Mouse (Mus musculus) activated CD4-positive, CD25-positive, alpha-beta regulatory T cell (primary cell): Measurements from ENCODE around the gene Prl3b1. TPM values are rescaled to one million over a fixed set of nuclear protein-coding genes. Genes with fewer than 3 reads are reported as not detected.

Experiments
- polyA plus RNA-seq, 2 experiments: library from polyadenylated mRNA; unstranded; fragments of 100-300 nt; shearing (Covaris generic); gene quantifications; one replicate each; pipeline ENCODE4 v1.2.1; 2017

Gene Prl3b1
- polyA plus RNA-seq = not detected

DNA sequence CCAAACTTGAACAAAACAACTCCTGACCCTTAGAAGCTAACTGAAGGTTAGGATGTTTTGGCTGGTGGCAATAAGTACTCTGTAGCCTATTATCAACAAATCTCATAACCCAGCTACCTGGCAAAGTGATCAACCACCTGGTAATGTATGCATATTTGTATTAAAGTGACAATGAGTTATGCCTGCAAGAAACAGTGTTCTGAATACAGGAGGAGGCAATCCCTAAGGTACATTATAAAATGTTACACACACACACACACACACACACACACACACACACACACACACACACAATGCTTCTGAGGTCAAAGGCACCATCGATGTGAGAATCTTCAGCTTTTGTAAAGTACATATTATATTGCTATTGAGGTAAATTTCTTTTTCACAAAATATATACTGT, at the start of gene Prl3b1:
Gene Prl3b1 (plus strand): TSS at position 301 of the 400 bp plus-strand sequence.

DNA sequence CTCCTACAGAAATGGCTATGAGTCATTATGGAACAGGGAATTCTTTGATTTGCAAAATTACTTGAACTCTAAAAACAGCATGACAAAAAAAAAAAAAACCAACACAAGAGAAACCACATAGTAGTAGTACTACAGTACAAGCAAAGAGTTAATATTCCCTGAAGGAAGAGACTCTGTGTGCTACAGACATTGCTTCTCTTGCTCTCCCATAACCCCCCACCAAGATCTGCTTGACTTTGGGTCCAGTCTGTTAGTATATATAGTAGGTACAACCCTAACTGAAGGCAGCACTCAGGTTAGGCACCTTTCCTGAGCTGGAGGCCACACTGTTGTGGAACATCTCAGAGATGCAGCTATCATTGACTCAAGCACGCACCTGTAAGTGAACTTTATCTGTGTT, 45.3 kb upstream of the Prl3b1 start, which contains the start of gene Prl3c1:
Gene Prl3c1 (plus strand): TSS at position 301 of the 400 bp plus-strand sequence.

DNA sequence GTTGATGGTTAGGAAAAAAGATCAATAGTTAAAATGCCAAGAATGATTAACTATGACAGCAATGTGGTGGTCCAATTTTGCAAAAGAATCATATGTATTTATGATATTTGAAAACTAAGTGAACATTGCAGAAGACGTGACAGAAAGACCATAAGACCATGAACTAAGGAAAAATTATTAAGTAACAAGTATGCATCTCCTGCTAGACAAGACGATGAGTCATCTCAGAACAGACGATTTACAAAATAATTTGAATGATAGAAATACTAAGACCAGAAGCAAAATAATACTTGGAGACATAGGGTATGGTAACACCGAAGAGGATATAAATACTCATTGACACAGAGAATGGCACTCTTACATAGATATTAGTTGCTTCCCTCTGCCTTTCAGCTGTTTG, 17.5 kb downstream of the Prl3b1 start, which contains the start of gene Prl3a1:
Gene Prl3a1 (plus strand): TSS at position 301 of the 400 bp plus-strand sequence.

Other genes with a start within 250 kb of the Prl3b1 start
- gene Prl, start 184.3 kb upstream of the Prl3b1 start, polyA plus RNA-seq = under 1 TPM in 1 of 2 experiments, not detected in 1; 0.23 TPM
- gene Prl3d1, start 147.7 kb upstream of the Prl3b1 start, polyA plus RNA-seq = not detected
- gene Prl3d2, start 120.1 kb upstream of the Prl3b1 start, polyA plus RNA-seq = not detected
- gene Prl3d3, start 85.1 kb upstream of the Prl3b1 start, polyA plus RNA-seq = not detected
- not detected for gene Prl3c1, start 45.2 kb upstream of the Prl3b1 start, polyA plus RNA-seq
- not detected for gene Prl3a1, start 17.6 kb downstream of the Prl3b1 start, polyA plus RNA-seq
- gene Prl6a1, start 70.8 kb downstream of the Prl3b1 start, polyA plus RNA-seq = not detected
- not detected for gene Prl8a2, start 103.8 kb downstream of the Prl3b1 start, polyA plus RNA-seq
- not detected for gene Prl2b1, start 149.0 kb downstream of the Prl3b1 start, polyA plus RNA-seq
- not detected for gene Prl8a6, start 196.8 kb downstream of the Prl3b1 start, polyA plus RNA-seq